Mouse (Mus musculus) stomach, embryonic 15.5 days (tissue): ENCODE data around the gene Fermt1. TPM values are rescaled to one million over a fixed set of nuclear protein-coding genes. Genes with fewer than 3 reads are reported as not detected.

Source experiments
- ATAC-seq: fragments of 200-750 bp; cut with Nextera tagmentation; 2 replicates; pipeline ENCODE4 v1.8.0; 2017; ENCODE audit warnings: low read depth, moderate number of reproducible peaks, moderate TSS enrichment; ENCODE audit not compliant: insufficient read depth, low FRiP score
- H3K27ac ChIP-seq: fragments of 300-500 bp; sonication (generic); 2 replicates; pipeline ENCODE4 v1.5.1; 2015; ENCODE audit warnings: mild to moderate bottlenecking, inconsistent platforms
- H3K27me3 ChIP-seq: fragments of 300-500 bp; sonication (generic); replicated peaks from 2 replicates; pipeline ENCODE4 v1.6.1; 2015; ENCODE audit warnings: inconsistent platforms
- H3K36me3 ChIP-seq: fragments of 300-500 bp; sonication (generic); 2 replicates; pipeline ENCODE4 v1.6.1; 2015; ENCODE audit warnings: inconsistent platforms
- H3K4me1 ChIP-seq: fragments of 300-500 bp; sonication (generic); 2 replicates; pipeline ENCODE4 v1.6.1; 2015; ENCODE audit warnings: inconsistent platforms
- H3K4me2 ChIP-seq: fragments of 300-500 bp; sonication (generic); 2 replicates; pipeline ENCODE4 v1.6.1; 2015; ENCODE audit warnings: mild to moderate bottlenecking, inconsistent platforms
- H3K4me3 ChIP-seq: fragments of 300-500 bp; sonication (generic); replicated peaks from 2 replicates; pipeline ENCODE4 v1.5.1; 2015; ENCODE audit warnings: inconsistent platforms
- H3K9ac ChIP-seq: fragments of 300-500 bp; sonication (generic); 2 replicates; pipeline ENCODE4 v1.6.1; 2015; ENCODE audit warnings: inconsistent platforms
- H3K9me3 ChIP-seq: fragments of 300-500 bp; sonication (generic); 2 replicates; pipeline ENCODE4 v1.6.1; 2016; ENCODE audit warnings: inconsistent platforms
- WGBS: fragments of 180-500 bp; shearing (Covaris S2); methylation state at CpG from one replicate; pipeline ENCODE4 v1.1.7; 2015; 5-methylcytosine and 5-hydroxymethylcytosine counted together
- polyA plus RNA-seq: library from polyadenylated mRNA; unstranded; fragments of >200 nt; fragmentation: Nextera tagmentation; extraction: Ambion mirVana; gene quantifications from 2 replicates; pipeline ENCODE4 v1.2.1, GENCODE M21; 2015

Fermt1 gene
- polyA plus RNA-seq, 1 experiment from 2014 or later = 55.3 TPM

DNA sequence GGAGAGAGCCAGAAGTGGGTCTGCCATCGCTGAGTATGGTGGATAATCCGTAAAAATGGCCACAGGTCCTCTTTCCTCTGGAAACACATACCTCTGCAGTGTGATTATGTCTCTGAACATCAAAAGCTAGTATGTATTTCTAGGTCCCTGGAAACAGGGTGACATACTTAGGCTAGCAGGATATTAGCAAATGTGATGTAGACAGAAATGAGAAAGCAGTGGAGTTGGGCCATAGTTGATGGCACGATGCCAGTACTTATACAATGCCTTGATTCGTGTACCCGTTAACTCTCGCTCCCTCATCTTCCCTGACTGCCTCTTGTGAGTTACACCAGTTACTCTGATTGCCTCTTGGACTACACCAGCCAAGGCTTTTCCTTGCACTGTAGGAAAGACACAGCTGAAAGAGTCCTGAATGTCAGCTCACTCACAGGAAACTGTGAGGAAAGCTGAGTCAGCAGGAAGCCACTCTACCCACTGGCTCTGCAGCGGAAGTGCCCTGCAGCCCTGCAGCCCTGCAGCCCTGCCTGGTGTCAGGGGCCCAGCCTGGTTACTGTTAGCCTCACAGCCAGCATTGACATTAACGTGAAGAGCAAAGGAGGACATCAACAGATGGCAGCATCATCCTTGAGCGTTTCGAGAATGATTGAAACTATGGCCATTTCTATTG lies 71.9 kb downstream of the Fermt1 start:
- Histone ChIP-seq H3K4me3 (no peak overlapping the region), H3K4me1 (no peaks in the 10 kb centered on the region), H3K27ac (no peak overlapping the region), H3K27me3 (peaks cover 6% of the 10 kb centered on the region), H3K9me3 (no peaks in the 10 kb centered on the region), H3K36me3 (no peaks in the 10 kb centered on the region), H3K4me2 (no peak overlapping the region), H3K9ac (no peak overlapping the region)
- WGBS = 75% methylated on average over 10 of the region's 10 CpGs
- no peak for ATAC-seq

DNA sequence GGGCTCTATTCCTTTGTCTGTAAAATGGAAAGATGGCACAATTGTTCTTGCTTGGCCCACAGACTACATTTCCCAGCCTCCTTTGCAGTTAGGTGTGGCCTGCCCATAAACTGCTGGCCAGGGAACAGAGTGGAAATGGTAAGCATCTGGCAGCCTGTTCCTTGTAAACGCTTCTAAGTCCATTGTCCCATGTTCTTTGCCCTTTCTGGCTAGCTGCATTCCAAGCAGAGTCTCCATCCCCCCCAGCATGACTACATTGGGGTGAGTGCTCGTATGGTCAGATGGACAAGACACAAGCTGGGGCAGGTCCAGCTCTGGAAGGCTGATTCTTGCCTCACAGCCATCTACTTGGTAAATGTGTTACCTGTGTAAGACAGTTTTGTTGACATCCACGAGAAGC lies 74.0 kb downstream of the Fermt1 start:
- H3K9me3 ChIP-seq = no peaks in the 10 kb centered on the region
- ATAC-seq = no peak
- H3K9ac ChIP-seq = no peak overlapping the region

DNA sequence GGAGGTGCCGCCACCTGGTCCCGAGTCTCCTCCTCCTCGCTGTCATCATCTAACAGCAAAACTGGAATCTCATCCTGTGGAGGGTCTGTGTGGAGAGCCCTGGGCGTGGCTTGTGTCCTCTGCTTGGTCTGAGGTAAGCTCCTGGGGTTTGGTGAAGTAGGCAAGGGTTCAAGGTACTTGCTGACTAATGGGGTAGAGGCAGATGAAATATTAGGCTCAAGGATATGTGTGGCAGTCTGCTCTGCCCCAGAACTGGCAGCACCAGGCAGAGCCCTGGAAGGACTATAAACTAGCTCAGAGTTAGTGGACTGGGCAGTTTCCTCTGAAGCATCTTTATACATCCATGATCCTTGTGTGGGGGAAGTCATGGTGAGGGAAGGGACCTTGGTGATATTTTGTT lies 75.4 kb downstream of the Fermt1 start:
- 64% methylated on average over 4 of the region's 4 CpGs for WGBS
- no peak for ATAC-seq
- H3K4me3 ChIP-seq = no peak overlapping the region

More for the DNA sequence above, 74.0 kb downstream of the Fermt1 start:
- H3K4me3 ChIP-seq = no peak overlapping the region
- H3K4me2 ChIP-seq = no peak overlapping the region
- no peaks in the 10 kb centered on the region for H3K4me1 ChIP-seq
- H3K27ac ChIP-seq = no peak overlapping the region
- H3K36me3 ChIP-seq = peaks cover 9% of the 10 kb centered on the region; the same call in 1 of the 2 replicates
- no peaks in the 10 kb centered on the region for H3K27me3 ChIP-seq
- 68% methylated on average over 3 of the region's 3 CpGs for WGBS

DNA sequence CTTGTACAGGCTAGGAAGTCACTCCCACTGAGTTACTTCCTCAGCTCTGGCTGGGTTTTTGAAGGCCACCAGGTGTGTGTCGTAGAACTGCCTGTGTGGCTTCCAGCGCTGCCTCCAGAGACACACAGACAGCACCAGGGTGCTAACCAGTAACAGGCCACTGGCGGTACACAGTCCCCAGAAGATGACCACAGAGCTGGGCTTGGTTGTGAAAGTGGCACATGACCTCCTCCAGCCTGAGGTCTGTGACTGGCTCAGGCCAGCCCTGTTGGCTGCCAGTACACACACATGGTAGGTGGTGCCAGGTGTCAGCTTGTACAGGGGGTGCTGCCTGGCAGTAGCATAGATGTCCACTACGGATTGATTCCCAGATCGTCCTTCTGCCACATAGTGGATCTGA lies 76.0 kb downstream of the Fermt1 start:
- no peaks in the 10 kb centered on the region for H3K9me3 ChIP-seq
- no peak for ATAC-seq
- H3K27me3 ChIP-seq = no peaks in the 10 kb centered on the region
- H3K27ac ChIP-seq = no peak overlapping the region
- no peaks in the 10 kb centered on the region for H3K4me1 ChIP-seq
- no peak overlapping the region for H3K4me2 ChIP-seq
- peaks cover 15% of the 10 kb centered on the region; the same call in 1 of the 2 replicates for H3K36me3 ChIP-seq
- H3K9ac ChIP-seq = no peak overlapping the region
- no peak overlapping the region for H3K4me3 ChIP-seq
- 81% methylated on average over 5 of the region's 5 CpGs for WGBS

More for the DNA sequence above, 75.4 kb downstream of the Fermt1 start:
- Histone ChIP-seq H3K9ac (no peak overlapping the region), H3K27me3 (no peaks in the 10 kb centered on the region), H3K36me3 (peaks cover 15% of the 10 kb centered on the region; the same call in 1 of the 2 replicates), H3K9me3 (no peaks in the 10 kb centered on the region), H3K4me2 (no peak overlapping the region), H3K27ac (no peak overlapping the region), H3K4me1 (no peaks in the 10 kb centered on the region)

DNA sequence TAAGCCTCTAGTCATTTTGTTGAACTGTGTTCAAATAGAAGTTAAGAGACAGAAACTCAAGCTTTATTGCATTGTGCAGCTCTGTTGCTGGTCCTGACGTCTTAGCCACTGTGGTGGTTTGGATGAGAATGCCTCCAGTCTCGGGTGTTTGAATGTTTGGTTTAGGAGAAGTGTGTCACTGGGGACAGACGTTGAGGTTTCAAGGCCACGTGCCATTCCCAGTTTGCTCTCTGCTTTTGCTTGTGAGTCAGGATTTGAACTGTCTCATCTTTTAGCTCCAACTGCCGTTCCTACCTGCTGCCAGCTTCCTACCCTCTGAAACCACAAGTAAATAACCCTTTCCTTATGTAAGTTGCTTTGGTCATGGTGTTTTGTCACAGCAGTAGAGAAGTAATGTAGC lies 78.2 kb downstream of the Fermt1 start:
- no peak overlapping the region for H3K27ac ChIP-seq
- no peak overlapping the region for H3K4me2 ChIP-seq
- no peak for ATAC-seq
- H3K4me1 ChIP-seq = no peaks in the 10 kb centered on the region
- WGBS = 71% methylated on average over 5 of the region's 5 CpGs
- H3K4me3 ChIP-seq = no peak overlapping the region
- H3K36me3 ChIP-seq = peaks cover 15% of the 10 kb centered on the region; the same call in 1 of the 2 replicates
- H3K9ac ChIP-seq = no peak overlapping the region
- H3K27me3 ChIP-seq = no peaks in the 10 kb centered on the region
- no peaks in the 10 kb centered on the region for H3K9me3 ChIP-seq

DNA sequence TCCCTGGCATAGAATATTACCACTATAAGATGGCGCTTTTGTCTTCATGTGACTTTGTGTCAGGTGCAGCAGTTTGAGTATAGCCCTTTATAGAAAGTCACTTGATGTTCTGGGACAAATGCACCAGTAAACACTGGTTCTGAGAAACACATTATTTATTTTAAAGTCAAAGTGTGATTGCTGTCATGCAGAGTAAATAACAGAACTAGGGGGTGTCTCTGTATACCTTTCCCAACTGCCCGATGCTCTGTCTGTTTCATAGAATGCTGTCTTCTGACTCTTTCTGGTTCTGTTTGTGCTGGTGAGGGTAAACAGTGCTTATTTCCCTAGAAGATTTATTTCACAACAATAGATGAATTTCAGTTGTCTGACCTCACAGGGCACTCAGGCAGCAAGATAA lies 82.4 kb downstream of the Fermt1 start:
- no peaks in the 10 kb centered on the region for H3K27me3 ChIP-seq
- ATAC-seq = no peak
- no peaks in the 10 kb centered on the region for H3K4me1 ChIP-seq
- peaks cover 15% of the 10 kb centered on the region; the same call in 1 of the 2 replicates for H3K36me3 ChIP-seq
- H3K9ac ChIP-seq = no peak overlapping the region
- no peaks in the 10 kb centered on the region for H3K9me3 ChIP-seq
- no peak overlapping the region for H3K27ac ChIP-seq
- no peak overlapping the region for H3K4me3 ChIP-seq
- 87% methylated on average over 2 of the region's 2 CpGs for WGBS
- H3K4me2 ChIP-seq = no peak overlapping the region

DNA sequence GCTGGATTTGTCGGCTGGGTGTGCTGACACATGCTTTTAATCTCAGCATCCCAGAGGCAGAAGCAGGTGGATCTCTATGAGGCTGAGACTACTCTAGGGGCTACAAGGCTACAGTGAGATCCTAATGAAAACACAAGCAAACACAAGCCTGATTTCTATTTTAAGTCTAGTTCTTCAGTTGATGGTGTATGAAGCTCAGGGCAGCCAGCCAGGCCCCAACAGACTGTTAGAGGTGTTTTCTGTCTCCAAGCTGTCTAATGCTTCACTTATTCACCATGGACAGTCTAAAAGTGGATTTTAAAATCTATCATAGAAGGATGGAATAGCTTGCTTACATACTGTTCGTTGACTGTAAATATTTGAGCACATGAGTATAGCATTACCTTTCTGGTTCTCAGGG lies 84.2 kb downstream of the Fermt1 start:
- Histone ChIP-seq H3K4me3 (no peak overlapping the region), H3K27me3 (no peaks in the 10 kb centered on the region), H3K9me3 (no peaks in the 10 kb centered on the region), H3K4me2 (no peak overlapping the region), H3K36me3 (0 out of 2 replicates have a peak, but pooled peaks cover 6% of the 10 kb centered on the region), H3K9ac (no peak overlapping the region), H3K4me1 (no peaks in the 10 kb centered on the region), H3K27ac (no peak overlapping the region)
- no peak for ATAC-seq
- WGBS = 90% methylated on average over 2 of the region's 2 CpGs

DNA sequence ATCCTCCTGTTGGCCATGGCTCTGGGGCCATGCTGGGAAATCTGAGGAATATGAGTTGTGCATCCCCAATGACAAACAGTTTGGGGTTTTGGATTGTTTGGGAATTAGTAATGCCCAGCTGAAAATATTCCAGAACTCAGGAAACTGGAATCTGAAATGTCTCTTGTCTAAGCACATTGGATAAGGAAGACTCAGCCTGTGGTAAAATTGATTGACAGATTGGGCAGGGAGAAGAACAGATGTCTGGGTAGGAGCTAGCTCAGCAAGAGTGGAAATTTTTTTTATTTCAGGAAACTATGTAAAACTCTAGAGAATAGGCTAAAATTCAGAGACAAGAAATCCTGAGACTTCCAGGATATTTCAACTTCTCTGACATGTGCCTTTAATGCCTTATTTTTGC lies 85.3 kb downstream of the Fermt1 start:
- no peak overlapping the region for H3K4me2 ChIP-seq
- no peaks in the 10 kb centered on the region for H3K27me3 ChIP-seq
- no peak overlapping the region for H3K9ac ChIP-seq
- H3K4me3 ChIP-seq = no peak overlapping the region
- H3K4me1 ChIP-seq = no peaks in the 10 kb centered on the region
- no peak overlapping the region for H3K27ac ChIP-seq
- 0 out of 2 replicates have a peak, but pooled peaks cover 2% of the 10 kb centered on the region for H3K36me3 ChIP-seq
- H3K9me3 ChIP-seq = no peaks in the 10 kb centered on the region
- no peak for ATAC-seq

DNA sequence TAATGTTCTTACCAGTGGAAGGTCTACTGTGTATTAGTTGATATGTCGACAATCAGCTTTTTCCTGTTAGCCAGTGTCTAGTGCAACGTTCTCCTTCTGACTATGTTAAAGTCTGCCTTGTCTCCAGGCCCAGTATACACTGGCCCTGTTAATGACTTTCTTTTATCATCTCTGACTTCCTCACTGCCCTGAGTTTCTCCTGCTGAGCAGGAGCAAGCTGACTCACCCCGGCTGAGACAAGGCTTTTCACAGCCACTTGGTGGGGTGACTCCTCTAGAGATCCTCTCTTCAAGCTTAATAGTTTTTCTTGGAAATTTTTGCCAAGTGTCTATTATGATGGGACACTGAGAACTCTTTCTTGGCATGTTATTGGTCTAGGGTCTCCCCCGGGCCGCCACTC lies 89.4 kb downstream of the Fermt1 start:
- Histone ChIP-seq H3K4me1 (no peaks in the 10 kb centered on the region), H3K27me3 (no peaks in the 10 kb centered on the region), H3K9me3 (no peaks in the 10 kb centered on the region), H3K4me2 (no peak overlapping the region), H3K36me3 (no peaks in the 10 kb centered on the region), H3K27ac (no peak overlapping the region), H3K9ac (no peak overlapping the region), H3K4me3 (no peak overlapping the region)
- no peak for ATAC-seq
- WGBS = 77% methylated on average over 5 of the region's 5 CpGs

Other genes starting within 250 kb of the Fermt1 start
- gene Chgb, start 164.6 kb downstream of the Fermt1 start, polyA plus RNA-seq = 22.4 and 28.1 TPM in 2 replicates
- 27.2 and 29.8 TPM in 2 replicates for gene Trmt6, start 129.9 kb downstream of the Fermt1 start, polyA plus RNA-seq
- gene Mcm8, start 129.8 kb downstream of the Fermt1 start, polyA plus RNA-seq = 10.4 and 12.2 TPM in 2 replicates
- 30.8 and 35.9 TPM in 2 replicates for gene Crls1, start 99.2 kb downstream of the Fermt1 start, polyA plus RNA-seq
- gene Lrrn4, start 65.0 kb downstream of the Fermt1 start, polyA plus RNA-seq = 12.5 and 13.7 TPM in 2 replicates